Mouse (Mus musculus) testis, postnatal 10 days (tissue): ENCODE results near the gene Ephb2.

Experiments used
- DNase-seq: peaks from one replicate; pipeline ENCODE4 v3.0.0; 2021; ENCODE audit warnings: low spot score

Ephb2 gene

DNA sequence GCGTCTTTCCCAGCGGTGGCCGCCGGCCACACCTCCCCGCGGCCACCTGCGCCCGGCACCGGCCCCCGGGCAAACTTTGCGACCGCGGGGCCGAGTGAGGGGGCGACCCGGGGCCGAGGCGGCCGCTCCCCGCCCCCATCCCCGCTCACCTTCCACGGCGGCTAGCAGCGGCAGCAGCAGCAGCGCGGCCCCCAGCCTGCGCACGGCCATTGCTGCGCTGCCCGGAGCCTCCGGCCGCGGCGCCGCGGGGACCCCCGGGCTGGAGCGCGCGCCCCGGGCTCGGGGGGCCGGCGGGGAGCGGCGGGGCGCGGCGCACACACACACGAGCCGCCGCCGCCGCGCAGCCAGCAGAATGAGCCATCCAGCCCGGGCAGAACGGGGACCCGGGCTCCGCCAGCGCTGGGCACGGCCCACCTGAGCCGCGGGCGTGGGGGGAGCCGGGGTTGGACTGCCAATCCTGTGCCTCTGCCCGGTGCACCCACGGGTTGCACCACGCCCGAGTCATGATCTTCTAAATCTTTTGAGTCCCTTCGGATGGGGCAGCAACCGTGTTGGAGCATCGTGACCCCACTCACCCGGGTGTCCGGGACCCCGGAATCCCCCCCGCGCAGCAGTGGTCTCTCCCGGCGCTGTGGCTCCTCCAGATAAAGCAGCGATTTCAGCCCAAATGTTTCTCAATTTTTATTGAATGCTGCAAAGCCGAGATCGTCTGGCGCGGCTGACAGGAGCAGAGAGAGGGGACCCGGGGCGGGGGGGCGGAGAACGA is at the start of gene Ephb2:
Gene Ephb2 (minus strand): TSS at position 368 of the 766 bp plus-strand sequence.
- peak; percentile 83 for DNase-seq

GRCm38 (mm10) chr4:136878601-136879000 is 42.8 kb upstream of the Ephb2 start:
- no peak for DNase-seq

DNA sequence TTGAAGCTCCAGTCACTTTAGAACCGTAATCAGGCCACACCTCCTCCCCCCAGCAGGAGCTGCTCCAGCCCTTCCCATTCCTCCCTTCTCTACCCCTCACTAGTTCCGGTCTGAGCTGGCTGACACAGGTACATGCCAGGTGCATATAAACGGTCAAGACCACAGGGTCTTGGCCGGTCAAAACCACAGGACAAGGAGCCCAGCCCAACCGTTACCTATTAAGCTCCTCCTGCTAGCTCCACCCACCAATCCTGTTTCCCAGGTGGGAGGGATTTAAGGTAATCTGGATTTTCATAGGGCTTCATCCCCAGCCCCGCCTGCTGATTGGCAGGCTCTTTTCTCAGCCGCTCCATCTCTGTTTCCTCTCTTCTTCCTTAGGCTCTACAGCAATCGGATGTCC is 42.4 kb upstream of the Ephb2 start:
- DNase-seq: no peak

GRCm38 (mm10) chr4:136876971-136877370 is 41.2 kb upstream of the Ephb2 start:
- peak; percentile 78 for DNase-seq

DNA sequence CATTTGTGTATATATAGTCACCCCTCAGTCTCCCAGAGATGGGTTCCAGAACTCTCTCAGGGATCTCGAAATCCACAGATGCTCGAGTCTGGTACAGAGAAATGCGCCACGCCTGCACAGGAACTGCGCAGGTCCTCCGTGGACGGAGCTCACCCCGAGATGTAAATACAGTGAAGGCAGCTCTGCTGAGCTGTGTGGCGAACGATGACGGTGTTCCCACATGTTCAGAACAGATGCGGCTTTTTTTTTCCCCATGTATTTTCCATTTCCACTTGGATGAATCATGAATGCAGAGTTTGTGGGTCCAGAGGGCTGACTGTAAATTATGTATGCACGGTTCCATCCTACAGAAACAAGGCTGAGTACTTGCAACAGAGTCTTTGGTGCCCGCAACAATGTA is 39.2 kb upstream of the Ephb2 start:
- DNase-seq: no peak

DNA sequence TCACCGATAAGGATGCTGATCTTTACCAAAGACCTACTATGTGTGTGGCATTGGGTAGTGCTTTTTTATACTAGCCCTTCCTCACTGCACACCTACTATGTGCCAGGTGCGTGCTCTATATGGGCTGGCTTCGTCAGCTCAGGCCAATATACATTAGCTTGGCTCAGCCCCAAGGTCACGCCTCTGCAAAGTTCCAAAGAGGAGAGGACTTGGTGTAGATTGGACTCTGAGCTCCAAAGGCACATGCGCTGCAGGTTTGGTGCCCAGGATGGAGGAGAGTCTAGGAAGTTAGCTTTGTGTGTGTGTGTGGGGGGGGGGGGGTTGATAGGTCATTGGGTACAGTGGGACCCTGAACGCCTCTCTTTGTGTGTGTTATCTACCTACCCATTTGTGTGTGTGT is 32.6 kb upstream of the Ephb2 start:
- DNase-seq: no peak

DNA sequence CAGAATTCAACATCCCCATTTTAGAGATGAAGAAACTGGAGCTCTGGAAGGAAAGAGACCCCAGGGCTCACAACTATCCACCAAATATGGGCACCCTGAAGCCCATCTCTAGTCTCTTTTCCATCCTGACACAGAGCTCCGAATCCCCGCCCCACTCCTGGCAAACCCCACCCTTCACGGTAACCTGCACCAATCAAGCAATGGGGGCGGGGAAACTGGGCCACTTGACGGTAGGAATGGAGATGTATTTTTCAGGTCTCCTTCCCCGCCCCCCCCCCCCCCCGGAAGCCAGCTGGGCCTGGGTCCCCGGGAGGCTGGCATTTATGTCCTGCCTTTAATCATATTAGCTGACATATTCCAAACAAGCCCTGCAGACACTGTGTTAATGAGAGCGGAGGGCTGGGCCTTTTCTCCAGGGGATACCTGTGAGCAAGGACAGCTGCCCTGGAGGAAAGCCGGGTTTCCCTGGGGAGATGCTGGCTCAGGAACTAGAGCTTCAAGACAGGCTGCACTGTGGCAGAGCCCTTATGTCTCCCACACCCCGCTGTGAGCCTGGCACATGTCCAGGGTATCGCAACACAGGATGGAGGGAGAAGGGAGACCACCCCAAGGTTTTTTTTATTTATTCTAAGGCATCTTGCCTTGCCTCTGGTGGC is 32.0 kb upstream of the Ephb2 start:
- DNase-seq: no peak

DNA sequence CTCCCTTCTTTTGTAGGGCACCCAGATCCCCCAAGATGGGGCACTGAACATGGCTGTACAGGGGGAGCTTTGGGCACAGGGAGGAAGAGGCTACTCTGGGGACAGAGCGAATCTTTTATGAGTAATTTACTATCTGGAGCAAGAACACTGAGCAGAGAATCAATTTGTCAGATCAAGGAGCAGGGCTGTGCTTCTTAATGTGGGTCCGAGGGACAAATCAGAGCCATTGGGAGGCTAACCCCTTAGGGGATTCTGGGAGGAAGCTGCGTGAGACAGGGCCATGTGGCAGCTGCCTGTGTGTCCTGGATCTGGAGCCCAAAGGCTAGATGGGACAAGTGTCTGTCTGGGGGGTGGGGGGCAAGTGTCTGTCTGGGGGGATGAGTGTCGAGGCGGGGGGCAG is 29.7 kb upstream of the Ephb2 start:
- DNase-seq: no peak

- DNase-seq: no peak
Observed at GRCm38 (mm10) chr4:136864751-136865470, 29.1 kb upstream of the Ephb2 start.

GRCm38 (mm10) chr4:136863517-136863916 is 27.7 kb upstream of the Ephb2 start:
- DNase-seq: no peak

GRCm38 (mm10) chr4:136862411-136862810 is 26.6 kb upstream of the Ephb2 start:
- DNase-seq: no peak

DNA sequence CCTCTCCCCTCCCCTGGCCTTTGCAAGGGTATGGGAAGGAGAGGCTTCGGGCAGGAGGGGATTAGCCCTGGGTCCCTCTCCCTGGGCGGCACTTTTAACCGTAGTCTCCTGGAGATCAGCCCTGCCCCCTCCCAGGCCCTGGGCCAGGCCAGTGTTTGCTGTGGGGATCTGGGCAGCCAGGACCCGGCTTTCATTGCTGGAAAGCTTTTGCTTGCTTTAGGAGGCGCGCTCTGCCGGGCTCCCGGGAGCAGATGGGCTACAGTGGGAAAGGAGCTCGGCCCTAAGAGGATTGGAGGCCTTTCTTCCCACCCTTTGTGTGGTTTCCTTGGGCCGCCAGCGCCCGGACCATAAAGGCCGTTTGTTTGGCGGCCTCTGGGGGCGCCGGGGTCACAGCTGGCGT is 26.0 kb upstream of the Ephb2 start:
- no peak for DNase-seq

DNA sequence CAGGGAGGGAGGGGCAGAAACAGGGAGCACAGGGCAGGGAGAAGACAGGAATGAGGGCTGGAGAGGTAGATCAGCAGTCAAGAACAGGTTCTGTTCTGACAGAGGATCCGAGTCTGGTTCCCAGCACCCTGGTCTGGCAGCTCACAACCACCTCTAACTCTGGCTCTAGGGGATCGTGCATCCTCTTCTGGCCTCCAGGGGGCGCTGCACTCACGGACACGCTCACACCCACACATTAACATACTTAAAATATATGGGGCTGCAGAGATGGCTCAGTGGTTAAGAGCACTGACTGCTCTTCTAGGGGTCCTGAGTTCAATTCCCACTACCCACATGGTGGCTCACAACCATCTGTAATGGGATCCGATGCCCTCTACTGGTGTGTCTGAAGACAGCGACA is 24.2 kb upstream of the Ephb2 start:
- no peak for DNase-seq

GRCm38 (mm10) chr4:136855081-136855480 is 19.3 kb upstream of the Ephb2 start:
- DNase-seq: peak; percentile 61

- no peak for DNase-seq
Observed at GRCm38 (mm10) chr4:136852989-136853388, 17.2 kb upstream of the Ephb2 start.

DNA sequence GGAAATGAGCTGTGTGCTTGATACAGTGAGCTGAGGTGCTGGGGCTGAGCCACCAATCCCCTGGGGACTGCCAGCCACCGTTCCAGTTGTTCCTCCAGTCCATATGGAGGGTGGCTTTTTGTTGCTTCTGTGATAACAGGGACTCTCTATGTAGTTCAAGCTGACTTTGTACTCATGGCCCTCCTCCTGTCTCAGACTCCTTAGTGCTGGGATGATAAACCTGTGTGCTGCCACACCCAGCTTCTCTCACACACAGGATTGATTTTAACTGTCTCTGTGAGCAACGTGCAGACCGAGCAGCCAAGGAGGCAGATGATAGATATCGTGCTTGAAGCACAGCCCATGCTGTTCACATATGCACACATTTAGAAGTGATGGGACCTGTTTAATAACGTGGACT is 16.3 kb upstream of the Ephb2 start:
- DNase-seq: no peak

GRCm38 (mm10) chr4:136848565-136848964 is 12.8 kb upstream of the Ephb2 start:
- no peak for DNase-seq

GRCm38 (mm10) chr4:136847166-136847565 is 11.4 kb upstream of the Ephb2 start:
- no peak for DNase-seq

DNA sequence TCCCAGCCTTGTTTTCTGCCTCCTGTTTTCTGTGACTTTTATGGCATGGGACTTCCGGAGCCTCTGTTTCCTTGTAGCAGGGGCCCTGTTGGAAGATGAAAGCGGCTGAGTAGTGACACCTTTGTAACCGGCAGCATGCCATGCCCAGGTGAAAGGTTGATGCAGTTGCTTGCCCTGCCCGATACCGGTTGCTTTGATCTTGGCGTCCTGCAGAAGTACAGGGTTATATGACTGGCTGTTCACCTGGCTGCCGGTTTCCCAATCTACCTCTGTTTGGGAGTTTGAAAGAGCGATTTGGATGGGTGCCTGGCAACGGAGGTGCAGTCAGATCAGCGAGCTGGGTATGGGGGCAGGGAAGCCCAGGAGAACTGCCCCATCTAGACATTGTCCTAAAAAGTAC is 7.0 kb upstream of the Ephb2 start:
- no peak for DNase-seq

DNA sequence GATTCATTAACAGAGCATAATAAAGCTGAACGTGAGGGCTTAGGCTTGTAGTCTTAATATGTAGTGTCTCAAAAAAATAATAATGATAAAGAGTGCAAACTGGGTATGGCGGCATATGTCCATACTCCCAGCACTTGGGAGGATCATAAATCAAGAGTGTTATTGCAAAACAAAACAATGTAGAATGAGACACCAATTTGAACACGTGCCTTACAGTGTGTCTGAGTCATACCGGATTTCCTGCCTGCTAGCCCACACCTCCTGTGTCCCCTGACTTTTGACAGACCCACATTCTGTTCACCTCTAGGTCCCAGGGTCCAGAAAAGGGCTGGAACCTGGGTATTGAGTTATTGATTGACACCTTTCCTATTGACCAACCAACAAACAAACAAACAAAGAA is 6.2 kb upstream of the Ephb2 start:
- DNase-seq: no peak

GRCm38 (mm10) chr4:136841056-136841455 is 5.3 kb upstream of the Ephb2 start:
- peak; percentile 88 for DNase-seq

- DNase-seq: no peak
Observed at GRCm38 (mm10) chr4:136838462-136838861, 2.7 kb upstream of the Ephb2 start.

- DNase-seq: no peak
Observed at GRCm38 (mm10) chr4:136838026-136838425, 2.2 kb upstream of the Ephb2 start.
